In genomic region chr5:123151077-123151476, GRCm38 (mm10) we compare ENCODE assay signal across 8 mouse cellular contexts. TPM values are rescaled to one million over a fixed set of nuclear protein-coding genes. Genes with fewer than 3 reads are reported as not detected.
DNase-seq lines count a peak whose midpoint lies in the region; ATAC-seq and TF ChIP-seq lines count a peak whose summit lies in the region.

No protein-coding gene starts in this region.

- WGBS in lung, embryonic 14.5 days = 17% methylated on average over 7 of the region's 7 CpGs

- no peak overlapping the region for H3K27ac ChIP-seq in lung, embryonic 14.5 days (ENCODE audit: low read depth)

- no peak for TF ChIP-seq CTCF in brain, embryonic 14.5 days (IDR thresholded peaks at IDR 0.05; ENCODE audit: borderline replicate concordance, extremely low read depth, insufficient read depth, insufficient read length)
- TF ChIP-seq CTCF in lung, embryonic 14.5 days (IDR thresholded peaks at IDR 0.05; ENCODE audit: low read depth) = no peak

- peak; percentile 79 to 87 for ATAC-seq in hematopoietic stem cell, adult 5-6 weeks (replicated peaks in 1 of 2; ENCODE audit: insufficient read depth in 1 of 2, low FRiP score in 2 of 2, low TSS enrichment in 1 of 2, low read depth in 1 of 2, poor library complexity in 2 of 2, severe bottlenecking in 2 of 2)
- ATAC-seq in lung, embryonic 14.5 days (ENCODE audit: insufficient read depth) = no peak

- H3K4me2 ChIP-seq in lung, embryonic 14.5 days = peak overlapping the region; percentile 62

- no peaks in the 10 kb centered on the region for H3K9me3 ChIP-seq in lung, embryonic 14.5 days (ENCODE audit: low read depth, low read length)

- H3K4me3 ChIP-seq in lung, embryonic 14.5 days (ENCODE audit: low read depth, low read length) = peak overlapping the region; percentile 38; the same call in 1 of the 2 replicates

- DNase-seq in adrenal gland, postnatal 10 days = peak; percentile 51
- DNase-seq in adrenal gland, postnatal 36 days = no peak
- peak; percentile 70 for DNase-seq in brain, embryonic 14.5 days (ENCODE audit: low read depth)
- DNase-seq in lung, embryonic 14.5 days = peak; percentile 67
- peak; percentile 52 for DNase-seq in skeletal muscle tissue, adult 2 months (ENCODE audit: low read depth, low spot score)
- no peak for DNase-seq in adipocyte (ENCODE audit: low spot score)
- no peak for DNase-seq in adrenal gland, adult 2 months

- peaks cover 82% of the 10 kb centered on the region for H3K36me3 ChIP-seq in lung, embryonic 14.5 days (ENCODE audit: insufficient read depth)

- H3K9ac ChIP-seq in lung, embryonic 14.5 days = no peak overlapping the region

- no peaks in the 10 kb centered on the region for H3K27me3 ChIP-seq in lung, embryonic 14.5 days (ENCODE audit: insufficient read depth, low read length)

- H3K4me1 ChIP-seq in lung, embryonic 14.5 days (ENCODE audit: insufficient read depth) = peaks cover 6% of the 10 kb centered on the region; the same call in 1 of the 2 replicates

- TF ChIP-seq POLR2A in brain, embryonic 14.5 days (IDR thresholded peaks at IDR 0.05; ENCODE audit: borderline replicate concordance, extremely low read depth, insufficient read depth, insufficient read length, poor library complexity, severe bottlenecking) = no peak

RNA-seq across cellular contexts. Expression of gene Setd1b, which starts 9.1 kb away (rescaled TPM):
- total RNA-seq in adrenal gland, postnatal 10 days (2021) = 10 to 100 TPM; 19.5 to 27.4 TPM
- total RNA-seq in adrenal gland, postnatal 36 days (2021) = 10 to 100 TPM; 24.9 to 26.0 TPM
- 7.3 and 21.0 TPM in 2 replicates for polyA plus RNA-seq in brain, embryonic 14.5 days (2012; rRNA removed)
- 2.3 and 2.8 TPM in 2 replicates for total RNA-seq in hematopoietic stem cell, adult 5-6 weeks (2017)
- polyA plus RNA-seq in lung, embryonic 14.5 days (2014; fragmentation: Nextera tagmentation; extraction: Ambion mirVana) = 11.5 and 12.1 TPM in 2 replicates
- 10 to 100 TPM; 20.5 to 24.0 TPM for total RNA-seq in adrenal gland, adult 2 months (2021)
- 17.2 and 22.3 TPM in 2 replicates for polyA plus RNA-seq in adrenal gland, adult 2 months (2012; rRNA removed)

RNA-seq across cellular contexts. Expression of gene Psmd9, which starts 18.1 kb away (rescaled TPM):
- total RNA-seq in adrenal gland, postnatal 10 days (2021) = 10 to 100 TPM; 29.0 to 29.4 TPM
- 10 to 100 TPM; 23.4 to 31.5 TPM for total RNA-seq in adrenal gland, postnatal 36 days (2021)
- polyA plus RNA-seq in brain, embryonic 14.5 days (2012; rRNA removed) = 36.2 and 41.2 TPM in 2 replicates
- total RNA-seq in hematopoietic stem cell, adult 5-6 weeks (2017) = 20.9 and 21.0 TPM in 2 replicates
- 70.9 and 81.7 TPM in 2 replicates for polyA plus RNA-seq in lung, embryonic 14.5 days (2014; fragmentation: Nextera tagmentation; extraction: Ambion mirVana)
- total RNA-seq in adrenal gland, adult 2 months (2021) = 10 to 100 TPM; 20.5 to 29.1 TPM
- 17.9 and 22.6 TPM in 2 replicates for polyA plus RNA-seq in adrenal gland, adult 2 months (2012; rRNA removed)

RNA-seq across cellular contexts. Expression of gene Rhof, which starts 18.6 kb away (rescaled TPM):
- 1 to 10 TPM; 1.6 to 1.8 TPM for total RNA-seq in adrenal gland, postnatal 10 days (2021)
- 1 to 10 TPM; 1.2 to 1.4 TPM for total RNA-seq in adrenal gland, postnatal 36 days (2021)
- 9.3 and 11.0 TPM in 2 replicates for polyA plus RNA-seq in brain, embryonic 14.5 days (2012; rRNA removed)
- 7.1 and 12.3 TPM in 2 replicates for total RNA-seq in hematopoietic stem cell, adult 5-6 weeks (2017)
- 2.4 and 2.5 TPM in 2 replicates for polyA plus RNA-seq in lung, embryonic 14.5 days (2014; fragmentation: Nextera tagmentation; extraction: Ambion mirVana)
- total RNA-seq in adrenal gland, adult 2 months (2021) = 1 to 10 TPM in 1 of 2 experiments, under 1 TPM in 1; 0.84 to 3.8 TPM
- 1.7 and 3.6 TPM in 2 replicates for polyA plus RNA-seq in adrenal gland, adult 2 months (2012; rRNA removed)

RNA-seq across cellular contexts. Expression of gene Hpd, which starts 31.4 kb away (rescaled TPM):
- total RNA-seq in adrenal gland, postnatal 10 days (2021) = 100 to 1,000 TPM in 1 of 2 experiments, 10 to 100 TPM in 1; 65.8 to 142 TPM
- total RNA-seq in adrenal gland, postnatal 36 days (2021) = 1 to 10 TPM; 1.6 to 2.4 TPM
- not detected in 2 replicates for polyA plus RNA-seq in brain, embryonic 14.5 days (2012; rRNA removed)
- not detected in 2 replicates for total RNA-seq in hematopoietic stem cell, adult 5-6 weeks (2017)
- not detected in 2 replicates for polyA plus RNA-seq in lung, embryonic 14.5 days (2014; fragmentation: Nextera tagmentation; extraction: Ambion mirVana)
- total RNA-seq in adrenal gland, adult 2 months (2021) = 10 to 100 TPM in 1 of 2 experiments, 1 to 10 TPM in 1; 5.0 to 11.2 TPM
- polyA plus RNA-seq in adrenal gland, adult 2 months (2012; rRNA removed) = 1.0 and 2.2 TPM in 2 replicates

Comparison
In these comparisons a context has a peak if more than half of its experiments do, and no peak if none do; other contexts are left out.
1. DNase-seq: peak in adrenal gland, postnatal 10 days (single experiment), brain, embryonic 14.5 days (single experiment), lung, embryonic 14.5 days (single experiment) and skeletal muscle tissue, adult 2 months (single experiment); none in adrenal gland, postnatal 36 days (0 of 2), adipocyte (single experiment) and adrenal gland, adult 2 months (single experiment).